Comparison of ENCODE assay signal across 15 mouse cellular contexts in genomic region chr6:54906053-54907040, GRCm38 (mm10).
A peak's percentile ranks its signal among the peaks of the same experiment; 100 is the strongest.
DNase-seq lines count a peak whose midpoint lies in the region; ATAC-seq lines count a peak whose summit lies in the region.
"Had no signal": no experiment of that assay in that cellular context is flagged by ENCODE, and none has a peak within 500 bp of the region (broad histone marks: within the 10 kb centered on the region; RNA-seq: fewer than 3 reads in every experiment).

No protein-coding gene starts in this region.

- H3K4me2 ChIP-seq in heart, embryonic 11.5 days = no peak overlapping the region
- H3K4me2 ChIP-seq in intestine, embryonic 14.5 days (ENCODE audit: low read length) = no peak overlapping the region
- H3K4me2 ChIP-seq: forebrain, embryonic 15.5 days; stomach, embryonic 15.5 days had no signal

- no peaks in the 10 kb centered on the region for H3K36me3 ChIP-seq in heart, embryonic 11.5 days (ENCODE audit: control insufficient read depth, insufficient read depth, low read length)
- H3K36me3 ChIP-seq in intestine, embryonic 14.5 days (ENCODE audit: control insufficient read depth, insufficient read depth, low read length) = no peaks in the 10 kb centered on the region
- H3K36me3 ChIP-seq: forebrain, embryonic 15.5 days; hindbrain, embryonic 10.5 days; stomach, embryonic 15.5 days had no signal

- no peaks in the 10 kb centered on the region for H3K9me3 ChIP-seq in heart, embryonic 11.5 days (replicated peaks; ENCODE audit: control insufficient read depth, low read length)
- H3K9me3 ChIP-seq in intestine, embryonic 14.5 days (ENCODE audit: control insufficient read depth, low read length) = no peaks in the 10 kb centered on the region
- H3K9me3 ChIP-seq: forebrain, embryonic 15.5 days; G1E; hindbrain, embryonic 10.5 days; stomach, embryonic 15.5 days had no signal

- no peak for ATAC-seq in heart, embryonic 11.5 days (replicated peaks; ENCODE audit: insufficient number of reproducible peaks, low FRiP score, low TSS enrichment)
- ATAC-seq in intestine, embryonic 14.5 days (replicated peaks; ENCODE audit: low FRiP score, low TSS enrichment, low read depth) = no peak
- no peak for ATAC-seq in monocyte, adult 5-6 weeks (replicated peaks; ENCODE audit: insufficient number of reproducible peaks, low FRiP score, low TSS enrichment, poor library complexity, severe bottlenecking)
- ATAC-seq: forebrain, embryonic 15.5 days had no signal

- DNase-seq in heart, adult 11 months = peak; percentile 96
- DNase-seq in urinary bladder, postnatal 14 days (ENCODE audit: low spot score) = peak; percentile 65
- no peak for DNase-seq in urinary bladder, adult 2 months (ENCODE audit: low spot score)
- DNase-seq in intestine, embryonic 14.5 days (ENCODE audit: low spot score) = peak; percentile 45
- peak; percentile 52 to 54 for DNase-seq in urinary bladder, postnatal 36 days (ENCODE audit: low spot score in 2 of 2)
- no peak for DNase-seq in layer of hippocampus, postnatal 36 days
- DNase-seq: cerebellum, adult 18-20 months; lung, adult 2 months had no signal

- H3K27ac ChIP-seq in heart, embryonic 11.5 days (ENCODE audit: low read depth, low read length) = no peak overlapping the region
- H3K27ac ChIP-seq in intestine, embryonic 14.5 days (ENCODE audit: low read depth) = no peak overlapping the region
- H3K27ac ChIP-seq: forebrain, embryonic 15.5 days; hindbrain, embryonic 10.5 days; stomach, embryonic 15.5 days had no signal

- H3K9ac ChIP-seq in heart, embryonic 11.5 days (ENCODE audit: low read depth, low read length) = no peak overlapping the region
- no peak overlapping the region for H3K9ac ChIP-seq in intestine, embryonic 14.5 days (ENCODE audit: low read length)
- H3K9ac ChIP-seq: forebrain, embryonic 15.5 days; stomach, embryonic 15.5 days had no signal

- H3K4me3 ChIP-seq in heart, embryonic 11.5 days (ENCODE audit: low read depth, low read length) = no peak overlapping the region
- no peak overlapping the region for H3K4me3 ChIP-seq in intestine, embryonic 14.5 days (ENCODE audit: low read depth, low read length)
- H3K4me3 ChIP-seq: forebrain, embryonic 15.5 days; hindbrain, embryonic 10.5 days; megakaryocyte, embryonic 14.5 days; stomach, embryonic 15.5 days had no signal

- no peaks in the 10 kb centered on the region for H3K4me1 ChIP-seq in heart, embryonic 11.5 days (ENCODE audit: control insufficient read depth, insufficient read depth, low read length)
- H3K4me1 ChIP-seq in intestine, embryonic 14.5 days (replicated peaks; ENCODE audit: control insufficient read depth, insufficient read depth, low read length) = no peaks in the 10 kb centered on the region
- H3K4me1 ChIP-seq: hindbrain, embryonic 10.5 days; megakaryocyte, embryonic 14.5 days; stomach, embryonic 15.5 days had no signal

- 84% methylated on average over 10 of the region's 10 CpGs for WGBS in heart, embryonic 11.5 days (ENCODE audit: insufficient replicate concordance)
- WGBS in intestine, embryonic 14.5 days = 84% methylated on average over 10 of the region's 10 CpGs

- H3K27me3 ChIP-seq in heart, embryonic 11.5 days (ENCODE audit: control insufficient read depth, insufficient read depth, low read length) = no peaks in the 10 kb centered on the region
- no peaks in the 10 kb centered on the region for H3K27me3 ChIP-seq in intestine, embryonic 14.5 days (replicated peaks; ENCODE audit: control insufficient read depth, insufficient read depth, low read length)
- H3K27me3 ChIP-seq: forebrain, embryonic 15.5 days; stomach, embryonic 15.5 days had no signal

Comparison
In these comparisons a context has a peak if more than half of its experiments do, and no peak if none do; other contexts are left out.
1. DNase-seq: peak in heart, adult 11 months (single experiment), urinary bladder, postnatal 14 days (single experiment), intestine, embryonic 14.5 days (single experiment) and urinary bladder, postnatal 36 days (2 of 2); none in urinary bladder, adult 2 months (single experiment) and layer of hippocampus, postnatal 36 days (0 of 2).